ENCODE assay signal across 26 mouse cellular contexts in the genomic region with DNA sequence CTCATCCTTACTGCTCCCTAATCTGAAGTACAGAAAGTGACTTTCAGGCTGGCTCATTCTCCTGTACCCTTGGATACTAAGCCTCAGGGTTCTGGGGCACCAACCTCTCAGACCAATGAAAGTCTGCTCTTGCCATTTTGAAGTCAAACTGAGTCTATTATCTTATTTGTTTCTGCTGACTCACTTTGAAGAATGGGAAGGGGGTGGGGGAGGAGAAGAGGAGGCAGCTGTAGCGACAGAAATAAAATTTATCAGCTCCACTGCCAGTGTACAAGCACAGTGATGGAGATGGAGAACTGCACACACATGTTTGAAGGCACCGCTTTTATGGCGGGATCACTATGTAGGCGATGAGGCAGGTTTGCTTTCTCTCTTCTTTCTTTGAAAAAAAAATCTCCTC. TPM values are rescaled to one million over a fixed set of nuclear protein-coding genes. Genes with fewer than 3 reads are reported as not detected.
DNase-seq lines count a peak whose midpoint lies in the region; ATAC-seq and TF ChIP-seq lines count a peak whose summit lies in the region.
"Had no signal": no experiment of that assay in that cellular context is flagged by ENCODE, and none has a peak within 500 bp of the region (broad histone marks: within the 10 kb centered on the region; RNA-seq: fewer than 3 reads in every experiment).

No protein-coding gene starts in this region.

- H3K4me2 ChIP-seq in liver, embryonic 13.5 days = peak overlapping the region; percentile 30
- H3K4me2 ChIP-seq: embryonic facial prominence, embryonic 12.5 days; embryonic facial prominence, embryonic 15.5 days; heart, embryonic 13.5 days; hindbrain, embryonic 14.5 days had no signal

- no peak for TF ChIP-seq POLR2A in MEL (IDR thresholded peaks at IDR 0.05; ENCODE audit: control insufficient read depth in 1 of 2, insufficient read depth in 1 of 2, low read depth in 1 of 2, low read length in 2 of 2, poor library complexity in 1 of 2)

- no peak for DNase-seq in liver, embryonic 13.5 days
- no peak for DNase-seq in liver
- DNase-seq in ES-E14 (ENCODE audit: low read depth, low spot score) = no peak
- peak; percentile 50 for DNase-seq in MEL (ENCODE audit: low read depth, low spot score)
- DNase-seq in heart, adult 11 months = no peak
- no peak for DNase-seq in right cerebral cortex, adult 18-20 months
- DNase-seq: adrenal gland, adult 2 months; adrenal gland, postnatal 14 days; cerebellum, adult 11 months; cerebellum, adult 2 months; cerebellum, adult 9-11 months; cerebellum, postnatal 25 days; forebrain, postnatal 0 days; gastrocnemius, postnatal 25 days; heart, adult 2 months; heart, postnatal 14 days; heart, postnatal 4 days had no signal

- TF ChIP-seq CTCF in MEL (IDR thresholded peaks at IDR 0.05 in 2 of 3, conservative IDR thresholded peaks at IDR 0.05 in 1 of 3; ENCODE audit: control insufficient read depth in 1 of 3, insufficient read depth in 1 of 3, low read depth in 2 of 3, low read length in 3 of 3, poor library complexity in 1 of 3, severe bottlenecking in 1 of 3) = no peak

- peak; percentile 42 for ATAC-seq in liver, embryonic 13.5 days (ENCODE audit: low read depth)
- peak; percentile 34; the same call in 1 of the 2 replicates for ATAC-seq in megakaryocyte progenitor cell, adult 5-6 weeks (replicated peaks; ENCODE audit: poor library complexity)
- ATAC-seq: CD4-positive, CD25-positive, alpha-beta regulatory T cell, adult 4 months; forebrain, embryonic 14.5 days; forebrain, postnatal 0 days; hindbrain, postnatal 0 days had no signal

- peaks cover 25% of the 10 kb centered on the region for H3K4me1 ChIP-seq in liver, embryonic 13.5 days (replicated peaks)
- H3K4me1 ChIP-seq in ES-E14 (ENCODE audit: control insufficient read depth in 2 of 2, insufficient read depth in 2 of 2, low read length in 2 of 2, poor library complexity in 1 of 2) (peaks cover 0 to 11% of the 10 kb centered on the region in 2 experiments; a peak in 1 of 4 replicates), MEL (ENCODE audit: control insufficient read depth in 1 of 2, insufficient read depth in 2 of 2, low read length in 2 of 2) (peaks cover 9 to 17% of the 10 kb centered on the region in 2 experiments)

- no peaks in the 10 kb centered on the region for H3K9me3 ChIP-seq in liver, embryonic 13.5 days (replicated peaks)
- H3K9me3 ChIP-seq in ES-E14 (ENCODE audit: control insufficient read depth, insufficient read depth, low read depth, low read length) = no peaks in the 10 kb centered on the region
- no peaks in the 10 kb centered on the region for H3K9me3 ChIP-seq in MEL (replicated peaks; ENCODE audit: insufficient read depth, low read length)
- H3K9me3 ChIP-seq: embryonic facial prominence, embryonic 12.5 days; heart, embryonic 10.5 days had no signal

- TF ChIP-seq EP300 in MEL (IDR thresholded peaks at IDR 0.05; ENCODE audit: low read depth in 1 of 2, low read length in 2 of 2) = no peak; a peak in 2 of 4 replicates

- no peaks in the 10 kb centered on the region for H3K79me2 ChIP-seq in MEL (ENCODE audit: control insufficient read depth, insufficient read depth, low read length, poor library complexity)

- H3K36me3 ChIP-seq in liver, embryonic 13.5 days = no peaks in the 10 kb centered on the region
- H3K36me3 ChIP-seq in ES-E14 (ENCODE audit: control insufficient read depth, insufficient read depth, low read length, poor library complexity, severe bottlenecking) = no peaks in the 10 kb centered on the region
- peaks cover 0 to 11% of the 10 kb centered on the region in 2 experiments; a peak in 2 of 4 replicates for H3K36me3 ChIP-seq in MEL (ENCODE audit: control insufficient read depth in 1 of 2, insufficient read depth in 2 of 2, low read length in 2 of 2)
- H3K36me3 ChIP-seq: embryonic facial prominence, embryonic 12.5 days; embryonic facial prominence, embryonic 15.5 days; heart, embryonic 10.5 days; heart, embryonic 13.5 days had no signal

- peaks cover 12% of the 10 kb centered on the region for H3K27me3 ChIP-seq in liver, embryonic 13.5 days
- H3K27me3 ChIP-seq in MEL (ENCODE audit: control insufficient read depth in 1 of 2, insufficient read depth in 2 of 2, low read length in 2 of 2) = peaks cover 0 to 4% of the 10 kb centered on the region in 2 experiments; a peak in 3 of 4 replicates
- H3K27me3 ChIP-seq: embryonic facial prominence, embryonic 12.5 days; embryonic facial prominence, embryonic 15.5 days; heart, embryonic 13.5 days had no signal

- H3K9ac ChIP-seq in liver, embryonic 13.5 days = peak overlapping the region; percentile 19; the same call in 1 of the 2 replicates
- H3K9ac ChIP-seq in ES-E14 (ENCODE audit: insufficient read depth, low read depth, low read length, poor library complexity, severe bottlenecking) (no peak overlapping the region), MEL (ENCODE audit: control insufficient read depth, low read depth, low read length, poor library complexity, severe bottlenecking) (no peak overlapping the region)
- H3K9ac ChIP-seq: embryonic facial prominence, embryonic 12.5 days; embryonic facial prominence, embryonic 15.5 days; forebrain, postnatal 0 days; heart, embryonic 13.5 days; hindbrain, embryonic 14.5 days had no signal

- 59% methylated on average over 4 of the region's 4 CpGs for WGBS in liver, embryonic 13.5 days (ENCODE audit: insufficient replicate concordance)

- no peak for TF ChIP-seq RAD21 in MEL (IDR thresholded peaks at IDR 0.05; ENCODE audit: low read depth, low read length)

- H3K27ac ChIP-seq in liver, embryonic 13.5 days = no peak overlapping the region
- H3K27ac ChIP-seq in ES-E14 (ENCODE audit: insufficient read depth, low read depth, low read length, poor library complexity, severe bottlenecking) (no peak overlapping the region), MEL (ENCODE audit: control insufficient read depth, low read depth, low read length) (no peak overlapping the region)
- H3K27ac ChIP-seq: embryonic facial prominence, embryonic 12.5 days; embryonic facial prominence, embryonic 15.5 days; heart, adult 2 months; heart, embryonic 10.5 days; heart, embryonic 13.5 days; hindbrain, embryonic 14.5 days; hindbrain, postnatal 0 days had no signal

- in situ Hi-C loops in ES-E14 (cut with MboI; ENCODE audit: low sequenced_read_pairs in 2 of 2, unreplicated experiment in 2 of 2) = no loop called here

- H3K4me3 ChIP-seq in liver, embryonic 13.5 days (replicated peaks) = no peak overlapping the region
- H3K4me3 ChIP-seq in ES-E14 (ENCODE audit: insufficient read depth in 1 of 2, low read depth in 1 of 2, low read length in 2 of 2, poor library complexity in 1 of 2, severe bottlenecking in 1 of 2) (no peak overlapping the region), MEL (ENCODE audit: control insufficient read depth in 1 of 2, insufficient read depth in 1 of 2, low read depth in 2 of 2, low read length in 2 of 2) (no peak overlapping the region)
- H3K4me3 ChIP-seq: embryonic facial prominence, embryonic 12.5 days; embryonic facial prominence, embryonic 15.5 days; heart, adult 2 months; heart, embryonic 10.5 days; heart, embryonic 13.5 days had no signal

TF ChIP-seq in ES-E14, 5 proteins besides CTCF, POLR2A, EP300 and RAD21:
- 0 out of 2 replicates have a peak, but pooled peaks have one; percentile 23 for TF ChIP-seq MAFK (IDR thresholded peaks at IDR 0.05; ENCODE audit: insufficient read depth, low read depth, low read length)
- TF ChIP-seq ZNF384 (IDR thresholded peaks at IDR 0.05; ENCODE audit: low read depth, low read length) = no peak

TF ChIP-seq in MEL, 35 proteins besides CTCF, POLR2A, EP300 and RAD21:
- TF ChIP-seq ETS1 (IDR thresholded peaks at IDR 0.05; ENCODE audit: low read depth, low read length) = peak; percentile 59; the same call in 1 of the 2 replicates
- TF ChIP-seq GATA1 (IDR thresholded peaks at IDR 0.05; ENCODE audit: low read depth, low read length) = peak; percentile 26; the same call in 1 of the 2 replicates
- no peak for TF ChIP-seq MYC (IDR thresholded peaks at IDR 0.05; ENCODE audit: low read depth, low read length)

RNA-seq across cellular contexts. Expression of a gene that starts 6.3 kb away (rescaled TPM):
- 11.5 and 11.6 TPM in 2 replicates for polyA plus RNA-seq in liver, embryonic 13.5 days (2015; fragmentation: Nextera tagmentation; extraction: Ambion mirVana)
- total RNA-seq in ES-E14 (2012; rRNA removed) (23.0 and 24.4 TPM in 2 replicates), MEL (2012; rRNA removed) (21.3 and 25.1 TPM in 2 replicates)
- 10 to 100 TPM in 1 of 2 experiments, not detected in 1; 33.7 TPM for polyA plus RNA-seq in MEL (2012; ENCODE audit: insufficient read depth in 1 of 2, insufficient read length in 2 of 2, low read depth in 1 of 2, low replicate concordance in 2 of 2, missing spikeins in 1 of 2)
- 12.9 and 21.1 TPM in 2 replicates for total RNA-seq in megakaryocyte progenitor cell, adult 5-6 weeks (2015)
- 40.9 and 50.6 TPM in 2 replicates for total RNA-seq in megakaryocyte progenitor cell, adult 5-6 weeks (2017)

RNA-seq across cellular contexts. Expression of a gene that starts 30.9 kb away (rescaled TPM):
- 3.9 and 5.9 TPM in 2 replicates for polyA plus RNA-seq in liver, embryonic 13.5 days (2015; fragmentation: Nextera tagmentation; extraction: Ambion mirVana)
- total RNA-seq in ES-E14 (2012; rRNA removed) (17.4 and 20.2 TPM in 2 replicates), MEL (2012; rRNA removed) (3.9 and 6.6 TPM in 2 replicates)
- polyA plus RNA-seq in MEL (2012; ENCODE audit: insufficient read depth in 1 of 2, insufficient read length in 2 of 2, low read depth in 1 of 2, low replicate concordance in 2 of 2, missing spikeins in 1 of 2) = 10 to 100 TPM in 1 of 2 experiments, not detected in 1; 10.3 TPM
- 8.4 and 8.7 TPM in 2 replicates for total RNA-seq in megakaryocyte progenitor cell, adult 5-6 weeks (2015)
- 5.0 and 5.5 TPM in 2 replicates for total RNA-seq in megakaryocyte progenitor cell, adult 5-6 weeks (2017)

RNA-seq across cellular contexts. Expression of a gene that starts 48.8 kb away (rescaled TPM):
- polyA plus RNA-seq in liver, embryonic 13.5 days (2015; fragmentation: Nextera tagmentation; extraction: Ambion mirVana) = 0.03 TPM in 2 replicates
- total RNA-seq in ES-E14 (2012; rRNA removed) = 4.3 and 14.6 TPM in 2 replicates
- total RNA-seq in MEL (2012; rRNA removed) = 0.12 TPM in 1 of 2 replicates, not detected in the other
- polyA plus RNA-seq in MEL (2012; ENCODE audit: insufficient read depth in 1 of 2, insufficient read length in 2 of 2, low read depth in 1 of 2, low replicate concordance in 2 of 2, missing spikeins in 1 of 2) = under 1 TPM in 1 of 2 experiments, not detected in 1; 0.03 TPM
- 4.5 and 5.4 TPM in 2 replicates for total RNA-seq in megakaryocyte progenitor cell, adult 5-6 weeks (2015)
- 1.5 and 2.5 TPM in 2 replicates for total RNA-seq in megakaryocyte progenitor cell, adult 5-6 weeks (2017)
